Comparison of ENCODE assay signal across 14 mouse cellular contexts in genomic region chr13:56094544-56094943, GRCm38 (mm10). TPM values are rescaled to one million over a fixed set of nuclear protein-coding genes. Genes with fewer than 3 reads are reported as not detected.
DNase-seq lines count a peak whose midpoint lies in the region; ATAC-seq and TF ChIP-seq lines count a peak whose summit lies in the region.
"Had no signal": no experiment of that assay in that cellular context is flagged by ENCODE, and none has a peak within 500 bp of the region (broad histone marks: within the 10 kb centered on the region; RNA-seq: fewer than 3 reads in every experiment).

No protein-coding gene starts in this region.

- peak overlapping the region; percentile 36 to 41 for H3K27ac ChIP-seq in heart, embryonic 14.5 days (replicated peaks in 1 of 2; ENCODE audit: control insufficient read depth in 1 of 2, insufficient read depth in 1 of 2, low read depth in 2 of 2, low read length in 2 of 2)
- no peak overlapping the region for H3K27ac ChIP-seq in heart, adult 2 months
- H3K27ac ChIP-seq in layer of hippocampus, adult 2 months, result peak overlapping the region; percentile 44
- peak overlapping the region; percentile 19; the same call in 1 of the 2 replicates for H3K27ac ChIP-seq in hindbrain, embryonic 16.5 days (ENCODE audit: low read depth, low read length)
- peak overlapping the region; percentile 57 for H3K27ac ChIP-seq in olfactory bulb, adult 2 months (ENCODE audit: insufficient read depth, low read depth, low read length)

- no peak overlapping the region for H3K4me2 ChIP-seq in heart, embryonic 14.5 days (ENCODE audit: low read length)
- H3K4me2 ChIP-seq in hindbrain, embryonic 16.5 days (ENCODE audit: low read length), result no peak overlapping the region

- H3K36me3 ChIP-seq in heart, embryonic 14.5 days (ENCODE audit: control insufficient read depth, insufficient read depth, low read length), result peaks cover 66% of the 10 kb centered on the region
- H3K36me3 ChIP-seq in heart, adult 2 months (ENCODE audit: control insufficient read depth, insufficient read depth, low read length), result no peaks in the 10 kb centered on the region
- no peaks in the 10 kb centered on the region for H3K36me3 ChIP-seq in hindbrain, embryonic 16.5 days (ENCODE audit: control insufficient read depth, insufficient read depth, low read length)

- no peak overlapping the region for H3K4me3 ChIP-seq in heart, embryonic 14.5 days (ENCODE audit: control insufficient read depth in 1 of 2, insufficient read depth in 1 of 2, low read depth in 1 of 2, low read length in 2 of 2)
- no peak overlapping the region for H3K4me3 ChIP-seq in heart, adult 2 months
- H3K4me3 ChIP-seq in layer of hippocampus, adult 2 months, result no peak overlapping the region
- H3K4me3 ChIP-seq in hindbrain, embryonic 16.5 days (ENCODE audit: low read length), result no peak overlapping the region
- no peak overlapping the region for H3K4me3 ChIP-seq in olfactory bulb, adult 2 months (ENCODE audit: insufficient read depth, low read depth, low read length)

- intact Hi-C loops in heart, adult 2 months (cut with DNase I), result loop anchor here (5.0 kb wide), 1 partner anchor 58 kb away; no protein-coding TSS in a partner anchor

- DNase-seq in heart, adult 2 months, result no peak
- DNase-seq in layer of hippocampus, adult 2 months (ENCODE audit: low spot score in 2 of 2), result no peak
- no peak for DNase-seq in layer of hippocampus, postnatal 14 days (ENCODE audit: low spot score in 2 of 2)
- DNase-seq in adrenal gland, adult (ENCODE audit: inconsistent age in 2 of 2, low spot score in 1 of 2), result no peak
- DNase-seq: adrenal gland, postnatal 10 days; cerebellum, adult 2 months; gastrocnemius, postnatal 14 days; kidney, adult 8-10 months; lung, postnatal 14 days; right cerebral cortex, postnatal 4 days; thymus, adult 2 months had no signal

- no peak for TF ChIP-seq POLR2A in heart, adult 2 months (IDR thresholded peaks at IDR 0.05; ENCODE audit: insufficient read depth, low read depth, low read length)
- TF ChIP-seq POLR2A in olfactory bulb, adult 2 months (IDR thresholded peaks at IDR 0.05; ENCODE audit: insufficient read depth, low read depth, low read length), result no peak

- H3K27me3 ChIP-seq in heart, embryonic 14.5 days (ENCODE audit: control insufficient read depth, insufficient read depth, low read length), result no peaks in the 10 kb centered on the region
- no peaks in the 10 kb centered on the region for H3K27me3 ChIP-seq in heart, adult 2 months (ENCODE audit: control insufficient read depth, insufficient read depth, low read length)
- H3K27me3 ChIP-seq in hindbrain, embryonic 16.5 days (replicated peaks; ENCODE audit: control insufficient read depth, insufficient read depth, low read length), result no peaks in the 10 kb centered on the region

- no peaks in the 10 kb centered on the region for H3K9me3 ChIP-seq in heart, embryonic 14.5 days (ENCODE audit: control insufficient read depth, low read length)
- H3K9me3 ChIP-seq in hindbrain, embryonic 16.5 days (ENCODE audit: control insufficient read depth, low read length), result no peaks in the 10 kb centered on the region

- WGBS in heart, embryonic 14.5 days, result 63% methylated on average over 8 of the region's 8 CpGs
- WGBS in heart, adult 2 months, result 67% methylated on average over 8 of the region's 8 CpGs
- 61% methylated on average over 8 of the region's 8 CpGs for WGBS in hindbrain, embryonic 16.5 days
- WGBS in olfactory bulb, adult 2 months, result 27% methylated on average over 8 of the region's 8 CpGs

- H3K9ac ChIP-seq in heart, embryonic 14.5 days (ENCODE audit: low read length), result peak overlapping the region; percentile 16; the same call in 1 of the 2 replicates
- no peak overlapping the region for H3K9ac ChIP-seq in heart, adult 2 months (ENCODE audit: low read depth, low read length)
- no peak overlapping the region for H3K9ac ChIP-seq in hindbrain, embryonic 16.5 days (ENCODE audit: low read depth, low read length)

- TF ChIP-seq CTCF in heart, adult 2 months (IDR thresholded peaks at IDR 0.05), result no peak
- TF ChIP-seq CTCF in layer of hippocampus, adult 2 months (conservative IDR thresholded peaks at IDR 0.05), result no peak
- no peak for TF ChIP-seq CTCF in olfactory bulb, adult 2 months (IDR thresholded peaks at IDR 0.05; ENCODE audit: insufficient read depth, low read depth, low read length)

- no peaks in the 10 kb centered on the region for H3K79me2 ChIP-seq in heart, adult 2 months (replicated peaks; ENCODE audit: control insufficient read depth, insufficient read depth, low read length)

- H3K4me1 ChIP-seq in heart, embryonic 14.5 days (ENCODE audit: control insufficient read depth in 2 of 2, insufficient read depth in 2 of 2, low read length in 2 of 2), result peaks cover 26 to 41% of the 10 kb centered on the region in 2 experiments
- H3K4me1 ChIP-seq in heart, adult 2 months (ENCODE audit: control insufficient read depth, insufficient read depth, low read length), result peaks cover 5% of the 10 kb centered on the region
- H3K4me1 ChIP-seq in hindbrain, embryonic 16.5 days (ENCODE audit: control insufficient read depth, insufficient read depth, low read depth, low read length), result peaks cover 26% of the 10 kb centered on the region
- peaks cover 51% of the 10 kb centered on the region for H3K4me1 ChIP-seq in olfactory bulb, adult 2 months (ENCODE audit: control insufficient read depth, insufficient read depth, low read length)

- no peak for ATAC-seq in heart, embryonic 14.5 days (ENCODE audit: insufficient number of reproducible peaks, insufficient read depth, low FRiP score, low read depth)
- ATAC-seq in hindbrain, embryonic 16.5 days, result no peak

- no peak for TF ChIP-seq EP300 in heart, adult 2 months (IDR thresholded peaks at IDR 0.05; ENCODE audit: insufficient read depth, low read depth, low read length)

RNA-seq across cellular contexts. Expression of gene H2afy, which starts 41.6 kb away (rescaled TPM):
- polyA plus RNA-seq in heart, embryonic 14.5 days (2014; fragmentation: Nextera tagmentation; extraction: Ambion mirVana), result 102 and 107 TPM in 2 replicates
- 10 to 100 TPM; 43.3 to 49.6 TPM for total RNA-seq in heart, adult 2 months (2021)
- 34.9 and 39.4 TPM in 2 replicates for polyA plus RNA-seq in heart, adult 2 months (2012; rRNA removed)
- total RNA-seq in layer of hippocampus, adult 2 months (2021), result 100 to 1,000 TPM; 118 to 122 TPM
- total RNA-seq in layer of hippocampus, postnatal 14 days (2021), result 100 to 1,000 TPM; 127 to 133 TPM
- 239 and 258 TPM in 2 replicates for polyA plus RNA-seq in hindbrain, embryonic 16.5 days (2015; fragmentation: Nextera tagmentation; extraction: Ambion mirVana)
- 408 TPM in 1 of 2 replicates, not detected in the other for polyA plus RNA-seq in olfactory bulb, adult 2 months (2012; ENCODE audit: insufficient read depth, insufficient read length, low replicate concordance, missing spikeins)
